Comparison of ENCODE assay signal across 10 mouse cellular contexts in genomic region chr9:55277562-55277961, GRCm38 (mm10). TPM values are rescaled to one million over a fixed set of nuclear protein-coding genes. Genes with fewer than 3 reads are reported as not detected.
DNase-seq lines count a peak whose midpoint lies in the region.
"Had no signal": no experiment of that assay in that cellular context is flagged by ENCODE, and none has a peak within 500 bp of the region (broad histone marks: within the 10 kb centered on the region; RNA-seq: fewer than 3 reads in every experiment).

No protein-coding gene starts in this region.

- DNase-seq in gastrocnemius, postnatal 10 days: peak; percentile 21
- DNase-seq in gastrocnemius, postnatal 4 days (ENCODE audit: low spot score in 2 of 2): no peak
- DNase-seq in retina, adult 2 months (ENCODE audit: low read depth, low spot score): peak; percentile 4
- DNase-seq in retina, postnatal 1 day: no peak
- DNase-seq in cerebellum, postnatal 36 days: peak; percentile 88 to 90
- DNase-seq in left cerebral cortex, adult 9 months (ENCODE audit: low spot score in 2 of 2): no peak
- DNase-seq in yolk sac, embryonic 10.5 days (ENCODE audit: low spot score): no peak
- DNase-seq in layer of hippocampus, adult 9-11 months: no peak
- DNase-seq: B cell, adult 2 months; midbrain, embryonic 14.5 days had no signal

RNA-seq across cellular contexts. Expression of gene Nrg4, which starts 49.1 kb away (rescaled TPM):
- under 1 TPM; 0.31 to 0.52 TPM for total RNA-seq in gastrocnemius, postnatal 10 days (2021)
- 1 to 10 TPM; 1.5 to 1.6 TPM for total RNA-seq in gastrocnemius, postnatal 4 days (2021)

RNA-seq across cellular contexts. Expression of gene Tmem266, which starts 49.2 kb away (rescaled TPM):
- total RNA-seq in gastrocnemius, postnatal 10 days (2021): under 1 TPM; 0.35 to 0.36 TPM
- under 1 TPM; 0.44 to 0.74 TPM for total RNA-seq in gastrocnemius, postnatal 4 days (2021)

Comparison
In these comparisons a context has a peak if more than half of its experiments do, and no peak if none do; other contexts are left out.
1. DNase-seq: peak in gastrocnemius, postnatal 10 days (single experiment), retina, adult 2 months (single experiment) and cerebellum, postnatal 36 days (2 of 2); none in gastrocnemius, postnatal 4 days (0 of 2), retina, postnatal 1 day (single experiment), left cerebral cortex, adult 9 months (0 of 2), yolk sac, embryonic 10.5 days (single experiment) and layer of hippocampus, adult 9-11 months (single experiment).